18 mouse cellular contexts compared by ENCODE assay signal in genomic region chr8:84280777-84281176, GRCm38 (mm10). TPM values are rescaled to one million over a fixed set of nuclear protein-coding genes. Genes with fewer than 3 reads are reported as not detected.
DNase-seq lines count a peak whose midpoint lies in the region; ATAC-seq lines count a peak whose summit lies in the region.
"Had no signal": no experiment of that assay in that cellular context is flagged by ENCODE, and none has a peak within 500 bp of the region (broad histone marks: within the 10 kb centered on the region; RNA-seq: fewer than 3 reads in every experiment).

No protein-coding gene starts in this region.

- intact Hi-C loops in gastrocnemius, postnatal 14 days (cut with DNase I; ENCODE audit: low total_unique reads) = loop anchor here (10.0 kb wide), 1 partner anchor 96 kb away; the partner anchor contains the start of gene Nanos3

- DNase-seq in gastrocnemius, adult 18-20 months (ENCODE audit: low spot score) = peak; percentile 23
- no peak for DNase-seq in gastrocnemius, postnatal 14 days
- DNase-seq in skeletal muscle tissue, adult 2 months (ENCODE audit: low read depth, low spot score) = peak; percentile 36
- no peak for DNase-seq in thymus, postnatal 10 days (ENCODE audit: low spot score in 2 of 2)
- DNase-seq: adrenal gland, adult 8-10 months; adrenal gland, postnatal 14 days; adrenal gland, postnatal 36 days; B cell, adult 2 months; cerebellum, adult 11-12 months; cerebellum, adult 2 months; cerebellum, adult 9-10 months; cerebellum, postnatal 10 days had no signal

- ATAC-seq in megakaryocyte progenitor cell, adult 5-6 weeks (replicated peaks; ENCODE audit: poor library complexity) = peak; percentile 83
- ATAC-seq: activated CD4-positive, CD25-positive, alpha-beta regulatory T cell, adult 4 months; CD4-positive, CD25-positive, alpha-beta regulatory T cell, adult 4 months; forebrain, embryonic 13.5 days; forebrain, embryonic 15.5 days; Patski had no signal

RNA-seq across cellular contexts. Expression of gene Ccdc130, which starts 10.6 kb away (rescaled TPM):
- total RNA-seq in gastrocnemius, adult 18-20 months (2021) = 1 to 10 TPM; 7.3 to 9.4 TPM
- 10 to 100 TPM in 1 of 2 experiments, 1 to 10 TPM in 1; 9.6 to 10.1 TPM for total RNA-seq in gastrocnemius, postnatal 14 days (2021)
- total RNA-seq in megakaryocyte progenitor cell, adult 5-6 weeks (2015) = 18.6 and 19.4 TPM in 2 replicates
- total RNA-seq in megakaryocyte progenitor cell, adult 5-6 weeks (2017) = 6.8 and 17.0 TPM in 2 replicates

RNA-seq across cellular contexts. Expression of gene Mri1, which starts 23.7 kb away (rescaled TPM):
- 10 to 100 TPM; 13.8 to 19.7 TPM for total RNA-seq in gastrocnemius, adult 18-20 months (2021)
- total RNA-seq in gastrocnemius, postnatal 14 days (2021) = 10 to 100 TPM; 11.8 to 16.6 TPM
- total RNA-seq in megakaryocyte progenitor cell, adult 5-6 weeks (2015) = 34.3 and 39.1 TPM in 2 replicates
- 13.8 and 17.4 TPM in 2 replicates for total RNA-seq in megakaryocyte progenitor cell, adult 5-6 weeks (2017)

RNA-seq across cellular contexts. Expression of gene D8Ertd738e, which starts 31.3 kb away (rescaled TPM):
- 100 to 1,000 TPM; 185 to 187 TPM for total RNA-seq in gastrocnemius, adult 18-20 months (2021)
- total RNA-seq in gastrocnemius, postnatal 14 days (2021) = 100 to 1,000 TPM; 158 to 171 TPM
- total RNA-seq in megakaryocyte progenitor cell, adult 5-6 weeks (2015) = 121 and 132 TPM in 2 replicates
- total RNA-seq in megakaryocyte progenitor cell, adult 5-6 weeks (2017) = 63.4 and 107 TPM in 2 replicates

RNA-seq across cellular contexts. Expression of gene Zswim4, which starts 43.9 kb away (rescaled TPM):
- 1 to 10 TPM; 6.6 to 7.2 TPM for total RNA-seq in gastrocnemius, adult 18-20 months (2021)
- total RNA-seq in gastrocnemius, postnatal 14 days (2021) = 1 to 10 TPM; 5.8 to 6.8 TPM
- total RNA-seq in megakaryocyte progenitor cell, adult 5-6 weeks (2015) = 3.2 and 3.4 TPM in 2 replicates
- 4.2 and 5.0 TPM in 2 replicates for total RNA-seq in megakaryocyte progenitor cell, adult 5-6 weeks (2017)

Comparison
In these comparisons a context has a peak if more than half of its experiments do, and no peak if none do; other contexts are left out.
1. DNase-seq: peak in gastrocnemius, adult 18-20 months (single experiment) and skeletal muscle tissue, adult 2 months (single experiment); none in gastrocnemius, postnatal 14 days (single experiment) and thymus, postnatal 10 days (0 of 2).